Mouse (Mus musculus) megakaryocyte progenitor cell, adult 5-6 weeks (primary cell): ENCODE results near the gene Trip10. TPM values are rescaled to one million over a fixed set of nuclear protein-coding genes. Genes with fewer than 3 reads are reported as not detected.

Experiments
- ATAC-seq: replicated peaks from 2 replicates; pipeline ENCODE4 v1.8.0; 2016; ENCODE audit warnings: mild to moderate bottlenecking, moderate TSS enrichment, inconsistent platforms; ENCODE audit not compliant: poor library complexity
- total RNA-seq, 2 experiments: library from RNA; stranded (forward) in 1 of 2; stranded (reverse) in 1 of 2; fragments of 157-497, 149-512 nt in 1 of 2; fragments of 200-1000 nt in 1 of 2; gene quantifications; 2 replicates each; pipeline versions ENCODE4 v1.2.3 to v1.2.4; 2015 to 2017

Gene Trip10
- total RNA-seq (2015) (3.5 and 3.6 TPM in 2 replicates), total RNA-seq (2017) (7.9 and 8.5 TPM in 2 replicates)

DNA sequence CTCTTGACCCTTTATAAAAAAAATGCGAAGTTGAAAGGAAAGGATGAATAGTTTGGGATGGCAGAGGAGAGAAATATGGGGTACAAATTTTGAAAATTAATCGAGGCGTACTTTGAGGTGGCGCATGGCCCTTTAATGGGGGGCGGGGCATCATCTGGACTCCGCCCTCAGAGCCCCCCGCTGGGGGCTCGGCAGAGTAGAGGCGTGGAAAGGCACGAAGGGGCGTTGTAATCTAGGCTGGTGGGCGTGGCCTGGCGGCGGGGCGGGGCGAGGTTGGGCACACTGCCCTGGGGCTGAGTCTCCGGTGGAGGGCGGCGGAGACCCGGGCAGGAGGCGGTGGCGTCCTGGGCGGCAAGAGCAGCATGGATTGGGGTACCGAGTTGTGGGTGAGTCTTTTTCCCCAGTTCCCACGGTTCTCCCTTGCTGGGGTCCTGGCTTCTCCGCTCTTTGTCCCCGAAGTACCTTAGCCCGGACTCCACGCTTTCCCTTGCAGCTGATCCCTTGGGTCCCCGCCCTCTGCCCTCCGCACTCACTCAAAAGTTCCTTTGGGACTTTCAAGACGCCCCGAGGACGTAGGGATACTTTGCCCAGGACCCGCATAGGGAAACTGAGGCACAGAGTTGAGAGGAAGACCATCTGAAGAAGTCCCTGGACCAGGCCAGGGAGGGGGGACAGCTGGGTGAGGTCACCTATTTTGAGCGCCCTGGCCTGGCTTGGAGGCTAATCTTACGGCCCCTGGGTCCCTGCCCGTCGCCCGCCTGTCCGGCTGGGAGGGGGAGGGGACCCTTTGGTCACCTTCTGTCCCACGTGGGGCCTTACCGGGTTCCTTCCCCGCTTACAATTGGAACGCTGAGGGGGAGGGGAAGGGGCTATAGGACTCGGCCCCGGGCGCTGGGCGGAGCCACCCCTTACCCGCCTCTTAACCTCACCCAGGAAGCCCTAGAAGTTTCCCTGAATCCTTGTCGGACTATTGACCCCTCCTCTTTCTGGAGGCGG lies at the start of gene Trip10:
TSS of gene Trip10 (plus strand) at position 270 of the 996 bp plus-strand sequence.
- ATAC-seq = peak; percentile 52

DNA sequence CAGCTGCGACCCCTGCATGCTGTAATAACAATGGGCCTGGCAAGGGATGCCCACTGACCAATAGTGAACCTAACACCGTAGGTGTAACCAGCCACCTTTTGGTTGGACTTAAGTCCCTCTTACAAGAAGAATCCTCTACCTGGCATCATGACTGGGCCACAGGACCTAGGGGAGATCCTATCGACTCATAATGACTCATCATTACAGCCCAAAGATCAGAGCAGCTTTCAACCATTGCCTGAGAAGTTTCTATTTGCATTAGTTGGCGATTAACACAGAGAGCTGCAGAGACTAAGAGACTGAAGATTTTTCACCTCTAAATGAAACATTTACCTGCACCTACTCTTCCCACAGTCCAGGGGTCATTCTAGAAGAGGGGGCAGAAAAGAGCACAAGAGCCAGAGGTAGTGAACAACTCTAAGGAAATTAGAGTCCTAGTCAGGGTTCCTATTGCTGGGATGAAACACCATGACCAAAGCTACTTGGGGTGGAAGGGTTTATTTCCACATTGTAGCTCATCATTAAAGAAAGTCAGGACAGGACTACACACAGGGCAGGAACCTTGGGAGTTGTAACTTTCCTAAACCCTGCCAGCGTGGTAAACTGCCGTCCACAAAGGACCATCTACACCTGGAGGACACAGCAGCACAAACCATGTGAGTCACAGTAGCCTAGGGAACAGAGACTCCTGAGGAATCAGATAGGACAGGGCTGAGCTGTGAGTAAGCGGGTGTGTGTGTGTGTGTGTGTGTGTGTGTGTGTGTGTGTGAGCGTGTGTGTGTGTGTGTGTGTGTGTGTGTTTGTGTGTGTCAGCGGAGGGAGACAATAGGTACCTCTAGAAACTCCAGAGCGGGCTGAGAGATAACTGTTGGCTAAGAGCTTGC lies 47.2 kb upstream of the Trip10 start:
- no peak for ATAC-seq

DNA sequence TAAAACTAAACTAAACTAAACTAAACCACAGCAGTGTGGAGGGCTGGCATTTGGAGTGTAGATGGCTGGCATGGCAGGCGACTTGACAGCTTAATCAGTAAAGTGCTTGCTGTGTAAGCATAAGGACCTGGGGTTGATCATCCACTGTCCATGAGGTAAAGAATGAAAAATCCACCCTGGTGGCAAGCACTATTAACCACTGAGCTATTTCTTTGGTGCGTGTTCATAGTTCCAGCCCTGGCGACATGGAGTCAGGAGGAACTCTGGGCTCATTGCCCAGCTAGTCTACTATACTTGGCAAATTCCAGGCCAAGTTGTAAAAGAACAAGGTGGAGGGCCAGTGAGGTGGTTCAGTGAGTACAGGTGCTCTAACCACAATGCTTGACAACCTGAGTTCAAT lies 41.3 kb upstream of the Trip10 start:
- ATAC-seq = no peak

DNA sequence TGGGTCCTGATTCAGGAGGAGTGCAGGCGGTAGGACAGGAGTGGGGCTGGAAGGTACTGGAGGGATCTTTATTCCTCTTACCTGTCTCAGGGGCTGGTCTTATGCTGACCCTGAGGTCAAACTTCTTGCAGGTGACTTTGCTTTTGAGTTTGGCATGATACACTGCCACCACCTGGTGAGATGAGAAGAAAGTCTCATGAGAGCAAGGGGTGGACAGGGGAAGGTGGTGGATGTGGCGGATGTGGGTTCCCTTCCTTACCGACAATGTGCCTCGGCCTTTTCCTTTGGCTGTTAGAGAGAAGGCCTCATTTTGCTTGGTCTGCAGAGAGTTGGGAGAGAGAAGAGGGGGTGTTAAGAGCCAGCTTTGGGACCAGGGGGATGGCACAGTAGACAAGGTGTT lies 39.9 kb upstream of the Trip10 start:
- ATAC-seq = peak; percentile 74

DNA sequence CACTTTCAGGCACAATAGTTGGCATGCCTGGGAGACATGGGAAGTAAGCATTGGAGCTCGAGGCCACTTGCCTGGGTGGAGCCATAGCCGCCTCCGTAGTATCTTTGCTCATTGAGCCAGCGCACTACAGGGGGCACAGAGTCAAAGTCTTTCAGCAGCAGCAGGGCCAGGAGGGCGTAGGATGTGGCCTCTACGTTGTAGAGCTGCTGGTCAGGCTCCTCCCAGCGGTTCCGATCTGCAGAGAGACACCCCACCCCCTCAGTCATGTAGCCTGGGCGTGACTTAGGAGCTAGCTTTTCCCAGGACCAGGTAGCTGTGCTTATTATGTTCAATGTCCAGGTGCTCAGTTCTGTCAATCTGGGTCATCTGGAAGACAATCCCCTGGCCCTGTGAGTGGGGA lies 37.8 kb upstream of the Trip10 start:
- no peak for ATAC-seq

DNA sequence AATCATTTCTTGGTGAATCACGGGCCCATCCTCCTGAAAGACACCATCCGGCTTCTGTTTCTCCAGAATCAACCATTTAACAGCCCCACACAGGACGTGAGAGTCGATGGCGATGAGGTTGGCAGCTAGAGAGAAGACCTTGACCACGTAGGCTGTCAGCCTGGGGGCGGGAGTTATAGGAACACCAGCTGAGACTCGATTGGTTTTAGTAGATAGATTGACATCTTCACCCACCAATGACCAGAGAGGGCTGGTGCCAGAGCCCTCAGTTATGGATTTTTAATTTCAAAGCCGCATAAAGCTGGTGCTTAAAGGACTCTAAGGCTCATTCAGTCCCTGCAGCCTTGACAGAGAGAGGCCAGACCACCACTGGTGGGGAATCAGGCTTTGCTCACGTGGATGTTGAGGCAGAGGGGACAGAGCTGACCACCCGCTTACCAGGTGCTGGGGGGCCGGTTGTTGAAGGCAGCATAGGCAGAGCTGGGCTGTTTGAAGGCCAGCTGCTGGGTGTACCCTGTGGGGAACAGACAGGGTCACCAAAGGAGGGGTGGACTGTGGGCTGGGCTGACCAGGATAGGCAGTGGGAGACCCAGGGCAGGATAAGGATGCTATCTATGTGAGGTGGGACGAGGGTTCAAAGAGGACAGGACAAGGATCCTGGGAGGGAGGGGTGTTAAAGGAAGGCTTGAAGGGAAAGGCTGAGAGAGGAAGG lies 34.4 kb upstream of the Trip10 start:
- peak; percentile 47 for ATAC-seq

DNA sequence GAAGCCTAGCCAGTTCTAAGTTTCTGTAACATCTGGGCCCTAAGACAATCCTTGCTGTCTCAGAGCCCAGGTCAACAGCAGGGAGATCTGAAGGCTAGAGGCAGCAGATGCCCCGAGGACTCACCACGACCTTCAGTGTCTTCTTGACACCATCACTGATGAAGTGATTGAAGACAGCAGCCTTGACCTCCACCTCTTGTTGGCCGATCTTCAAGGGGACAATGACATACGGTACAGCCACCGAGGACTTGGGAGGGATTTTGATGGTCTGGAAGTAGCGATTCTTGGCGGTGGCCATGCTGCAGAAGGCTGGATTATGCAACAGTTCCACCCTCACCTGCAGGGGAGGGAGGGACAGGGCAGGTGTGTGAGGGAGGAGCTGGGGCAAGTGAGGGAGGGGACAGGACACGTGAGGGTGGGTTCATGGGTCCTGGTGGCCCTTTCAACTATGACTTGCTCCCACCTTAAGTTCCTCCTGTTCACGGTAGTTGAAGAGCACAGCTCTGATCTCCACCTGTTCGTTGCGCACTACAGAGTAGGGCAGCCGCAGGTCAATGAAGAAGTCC lies 30.8 kb upstream of the Trip10 start:
- ATAC-seq = no peak

DNA sequence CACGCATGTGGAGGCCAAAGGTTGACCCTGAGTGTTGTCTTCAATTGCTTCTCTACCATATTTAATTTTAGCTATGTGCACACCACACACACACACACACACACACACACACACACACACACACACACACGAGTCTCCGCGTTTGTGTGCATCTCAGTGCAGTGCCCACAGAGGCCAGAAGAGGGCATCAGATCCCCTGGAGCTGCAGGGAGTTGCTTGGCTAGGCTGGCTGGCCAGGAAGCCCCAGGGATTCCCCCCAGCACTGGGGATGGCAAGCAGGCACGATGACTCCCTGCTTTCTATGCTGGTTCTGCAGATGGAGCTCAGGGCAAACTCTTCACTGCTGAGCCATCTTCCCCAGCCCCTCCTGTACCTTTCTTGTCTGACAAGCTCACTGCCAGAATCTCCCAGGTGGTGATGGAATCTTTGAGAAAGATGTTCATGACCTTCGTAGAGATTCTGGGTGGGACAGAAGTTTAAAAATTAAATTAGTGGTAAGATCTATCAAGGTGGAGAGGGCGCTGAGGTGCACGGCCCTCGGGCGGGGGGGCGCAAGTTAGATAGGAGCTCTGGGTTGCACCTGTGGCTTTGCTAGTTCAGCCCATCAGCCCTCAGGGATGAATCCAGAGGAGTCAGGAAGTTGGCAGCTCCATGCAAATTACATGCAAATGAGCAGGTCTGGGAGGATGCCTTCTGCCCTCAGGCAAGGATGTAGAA lies 29.9 kb upstream of the Trip10 start:
- peak; percentile 78 for ATAC-seq

DNA sequence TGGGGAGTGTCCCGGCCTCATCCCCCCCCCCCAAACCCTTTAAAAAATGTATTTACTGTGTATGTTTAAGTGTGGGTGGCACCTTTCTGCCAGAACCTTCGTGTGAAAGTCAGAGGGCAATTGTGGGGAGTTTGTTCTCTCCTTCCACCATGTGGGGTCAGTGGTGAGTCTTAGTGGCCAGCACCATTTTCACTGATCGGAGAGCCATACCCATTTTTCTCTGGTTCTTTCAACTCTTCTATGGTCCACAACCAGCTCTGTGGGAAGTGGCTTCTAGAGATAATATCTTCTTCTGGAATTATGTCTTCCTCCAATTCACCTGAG lies 29.4 kb upstream of the Trip10 start:
- ATAC-seq = peak; percentile 62

DNA sequence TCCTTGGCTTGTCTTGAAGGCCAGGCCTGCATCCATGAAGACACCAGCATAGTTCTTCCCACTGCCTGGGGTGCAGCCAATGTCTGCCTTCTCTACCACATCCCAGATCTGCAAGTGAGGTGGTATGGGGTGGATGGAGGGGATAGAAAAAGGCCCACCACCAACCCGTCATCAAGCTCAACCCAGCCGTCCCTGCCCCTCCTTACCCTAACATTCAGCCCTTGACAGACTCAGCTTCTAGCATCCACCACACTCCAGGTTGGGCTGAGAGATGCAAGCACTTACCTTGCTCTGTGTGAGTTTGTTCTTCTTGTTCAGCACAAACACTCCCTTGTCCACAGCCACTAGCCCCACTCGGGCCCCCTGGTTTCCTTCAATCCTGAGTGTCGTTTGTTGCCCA lies 27.3 kb upstream of the Trip10 start:
- no peak for ATAC-seq

DNA sequence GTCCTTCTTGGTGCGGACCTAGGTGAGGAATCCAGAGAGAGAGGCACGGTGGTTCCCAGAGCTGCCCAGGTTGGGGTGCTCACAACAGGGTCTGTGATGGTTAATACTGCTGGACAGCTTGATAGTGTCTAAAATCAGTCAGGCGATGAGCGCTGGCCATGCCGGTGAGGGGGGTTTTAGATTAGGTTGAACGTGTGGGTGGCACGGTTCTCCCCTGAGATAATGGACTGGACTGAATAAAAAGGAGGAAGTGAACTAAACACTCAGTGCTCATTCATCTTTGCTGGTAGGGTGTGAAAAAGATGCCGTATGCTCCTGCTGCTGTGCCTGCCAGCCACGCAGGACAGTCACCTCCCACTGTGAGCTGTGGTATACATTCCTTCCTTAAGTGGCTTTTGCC lies 25.9 kb upstream of the Trip10 start:
- no peak for ATAC-seq

DNA sequence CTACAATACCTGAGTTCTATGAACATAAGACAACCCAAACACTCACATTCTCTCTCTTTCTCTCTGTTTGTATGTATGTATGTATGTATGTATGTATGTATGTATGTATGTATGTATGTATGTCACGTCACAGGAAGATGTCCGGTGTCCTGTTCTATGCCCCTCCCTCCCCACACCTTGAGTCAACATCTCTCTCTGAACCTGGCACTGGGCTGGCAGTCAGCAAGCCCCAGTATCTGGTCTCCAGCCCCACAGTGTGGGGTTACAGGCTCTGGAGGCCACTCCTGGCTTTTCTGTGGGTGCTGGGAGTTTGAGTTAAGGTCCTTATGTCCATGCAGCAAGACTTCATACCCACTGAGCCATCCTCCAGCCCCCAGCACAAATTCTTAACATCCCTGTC lies 21.8 kb upstream of the Trip10 start:
- no peak for ATAC-seq

DNA sequence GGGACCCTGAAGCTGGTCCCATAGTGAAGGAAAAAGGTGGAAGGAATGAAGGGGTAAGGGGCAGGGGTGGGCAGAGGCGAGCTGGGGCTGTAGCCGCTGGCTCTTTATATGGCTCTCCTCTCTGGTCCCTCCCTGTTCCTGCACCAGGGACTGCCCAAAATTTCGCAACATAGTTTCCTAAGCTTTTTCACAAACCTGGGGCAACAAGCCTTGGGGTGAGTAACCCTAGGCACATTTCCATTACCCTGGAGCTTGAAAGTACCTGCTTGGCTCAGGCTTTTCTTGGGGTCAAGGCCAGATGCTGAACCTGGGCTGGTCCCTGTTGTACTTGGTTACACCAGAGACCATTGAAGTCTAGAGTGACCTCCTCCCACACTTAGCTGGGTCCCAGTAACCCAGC lies 21.2 kb upstream of the Trip10 start, which contains the start of gene C3:
TSS of gene C3 (minus strand) at position 123 of the 400 bp plus-strand sequence.
- ATAC-seq = peak; percentile 67

DNA sequence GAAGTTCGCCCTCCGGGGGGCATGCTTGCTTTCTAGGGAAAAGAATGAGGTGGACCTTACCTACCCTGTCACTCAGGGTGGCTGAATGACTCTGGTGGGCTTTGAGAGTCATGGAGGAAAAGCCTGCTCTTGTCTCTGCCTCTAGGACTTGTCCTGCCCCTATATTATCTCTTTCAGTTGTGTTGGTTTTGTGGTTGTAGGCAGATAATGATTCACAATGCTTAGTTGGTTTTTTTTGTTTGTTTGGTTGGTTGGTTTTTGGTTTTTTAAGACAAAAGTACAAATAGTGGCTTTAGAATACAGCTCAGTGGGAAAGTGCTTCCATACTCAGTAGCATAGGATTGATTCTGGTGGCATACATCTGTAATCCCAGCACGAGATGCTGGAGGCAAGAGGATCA lies 20.4 kb upstream of the Trip10 start:
- no peak for ATAC-seq

DNA sequence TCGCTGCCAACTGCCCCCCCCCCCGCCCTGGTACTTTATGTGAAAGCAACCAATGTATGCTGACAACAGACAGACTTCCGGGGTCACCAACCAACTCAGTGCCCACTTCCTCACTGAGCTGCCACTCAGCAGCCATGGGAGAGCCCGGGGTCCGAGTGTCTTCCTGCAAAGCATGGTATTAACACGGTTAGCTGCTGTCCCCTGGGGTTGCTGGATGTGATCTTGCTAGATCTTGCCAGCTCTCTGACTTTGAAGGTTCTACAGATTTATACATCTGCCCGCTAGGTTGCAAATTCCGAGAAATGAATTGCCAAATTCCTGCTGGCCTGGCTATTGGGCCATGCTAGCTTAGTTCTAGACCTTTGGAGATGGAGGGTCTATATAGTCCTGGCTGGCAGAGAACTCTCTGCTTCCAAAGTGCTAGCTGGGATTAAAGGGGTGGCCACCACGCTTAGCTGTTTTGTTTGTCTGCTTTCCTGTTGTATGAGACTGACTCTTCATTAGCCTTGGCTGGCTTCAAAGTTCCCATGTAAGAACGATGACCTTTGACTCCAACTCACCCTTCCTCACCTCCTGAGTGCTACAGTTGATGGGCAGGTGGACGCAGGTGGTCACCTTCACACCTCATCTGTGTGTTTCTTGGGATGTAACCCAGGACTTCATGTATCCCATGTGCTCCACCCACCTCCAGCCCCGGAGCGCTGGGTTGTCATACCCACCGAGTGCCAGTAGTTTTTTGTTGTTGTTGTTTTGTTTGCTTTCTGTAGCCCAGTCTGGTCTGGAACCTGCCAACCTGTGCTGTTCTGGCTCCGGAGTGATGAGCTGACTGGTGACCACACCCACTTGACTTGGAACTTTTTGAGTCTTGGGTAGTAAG lies 19.2 kb upstream of the Trip10 start:
- ATAC-seq = no peak; the same call in 1 of the 2 replicates

DNA sequence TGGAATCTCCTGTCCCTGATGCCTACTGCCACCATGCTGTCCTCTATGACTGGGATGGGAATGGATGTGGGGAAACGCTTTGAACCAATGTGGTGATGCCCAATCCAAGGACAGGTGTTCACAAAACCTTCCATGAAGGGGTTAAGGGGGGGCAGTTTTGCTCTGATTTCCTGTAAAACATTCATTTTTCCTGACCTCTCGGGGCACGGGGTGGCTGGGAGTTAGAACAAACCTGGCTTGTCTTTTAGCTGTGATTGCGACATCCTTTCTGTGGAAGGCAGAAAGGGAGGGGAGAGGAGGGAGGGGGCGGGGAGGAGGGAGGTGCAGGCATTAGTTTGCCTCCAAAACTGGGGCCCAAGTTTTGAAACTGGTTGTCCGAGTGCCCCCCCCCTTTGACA lies 18.5 kb upstream of the Trip10 start:
- ATAC-seq = peak; percentile 27

DNA sequence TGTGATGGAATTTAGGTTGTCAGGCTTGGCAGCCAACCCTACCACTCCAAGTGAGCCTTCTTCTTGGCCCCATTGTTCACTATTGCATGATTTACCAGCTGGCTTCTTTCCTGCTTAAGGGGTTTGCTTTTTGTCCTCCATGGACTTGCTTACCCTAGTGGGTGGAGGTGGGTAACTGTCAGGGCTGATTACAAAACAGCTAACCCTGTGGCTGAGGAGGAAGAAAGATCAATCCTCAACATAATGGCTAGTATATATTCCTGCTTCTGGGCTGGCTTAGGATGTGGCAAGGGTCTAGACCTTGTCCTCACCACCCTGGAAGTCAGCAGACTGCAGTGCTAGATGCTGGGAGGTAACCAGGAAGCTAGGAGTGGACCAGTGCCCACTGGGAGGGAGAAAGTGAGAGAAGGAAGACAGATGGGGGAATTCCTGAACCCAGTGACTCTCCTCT lies 17.9 kb upstream of the Trip10 start:
- peak; percentile 51 for ATAC-seq

DNA sequence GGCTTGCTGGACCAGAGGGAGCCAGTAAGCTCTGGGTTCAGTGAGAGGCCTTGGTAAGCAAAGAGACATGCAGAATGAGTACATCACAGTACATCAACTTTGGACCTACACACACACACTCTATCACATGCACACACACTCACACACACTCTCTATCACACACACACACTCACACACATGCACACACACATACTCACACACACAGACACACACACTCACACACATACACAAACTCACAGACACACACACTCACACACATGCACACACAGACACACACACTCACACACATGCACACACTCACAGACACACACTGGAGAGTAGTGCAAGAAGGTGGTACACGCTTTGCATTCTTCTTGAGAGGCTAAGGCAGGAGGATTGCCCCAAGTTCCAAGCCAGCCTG lies 17.1 kb upstream of the Trip10 start:
- no peak for ATAC-seq

DNA sequence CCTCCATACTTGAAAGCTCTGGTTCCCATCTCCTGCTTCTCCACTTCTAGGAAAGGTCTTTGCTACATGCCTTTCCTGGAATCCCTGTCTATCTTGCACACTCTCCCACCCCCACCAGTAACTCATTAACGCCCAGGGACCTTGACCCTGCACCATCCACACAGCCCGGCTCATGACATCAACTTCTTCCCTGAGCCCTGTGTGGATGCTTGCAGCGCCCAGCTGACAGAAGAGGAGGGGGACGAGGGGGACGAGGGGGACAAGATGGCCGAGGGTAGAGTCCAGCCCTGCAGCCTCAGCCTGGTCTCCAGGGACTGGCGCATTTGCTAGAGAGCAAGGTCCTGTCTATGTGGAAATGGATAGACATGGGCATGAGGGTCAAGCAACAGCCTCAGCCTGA lies 16.2 kb upstream of the Trip10 start:
- no peak for ATAC-seq
